Mouse (Mus musculus) intestine, embryonic 16.5 days (tissue): ENCODE measurements around the gene Ak2. TPM values are rescaled to one million over a fixed set of nuclear protein-coding genes. Genes with fewer than 3 reads are reported as not detected.

Experiments
- ATAC-seq: fragments of 200-750 bp; cut with Nextera tagmentation; 2 replicates; pipeline ENCODE4 v1.8.0; 2017; ENCODE audit warnings: moderate TSS enrichment, moderate library complexity
- H3K27ac ChIP-seq: fragments of 300-500 bp; sonication (generic); 2 replicates; pipeline ENCODE4 v1.5.1; 2014; ENCODE audit warnings: mild to moderate bottlenecking, low read length
- H3K27me3 ChIP-seq: fragments of 300-500 bp; sonication (generic); replicated peaks from 2 replicates; pipeline ENCODE4 v1.6.1; 2014; ENCODE audit warnings: low read length, control low read depth, mixed read lengths; ENCODE audit not compliant: control insufficient read depth, insufficient read depth
- H3K36me3 ChIP-seq: fragments of 300-500 bp; sonication (generic); 2 replicates; pipeline ENCODE4 v1.6.1; 2014; ENCODE audit warnings: low read length, control low read depth; ENCODE audit not compliant: control insufficient read depth, insufficient read depth
- H3K4me1 ChIP-seq: fragments of 300-500 bp; sonication (generic); 2 replicates; pipeline ENCODE4 v1.6.1; 2014; ENCODE audit warnings: low read length, control low read depth, mixed read lengths; ENCODE audit not compliant: control insufficient read depth, insufficient read depth
- H3K4me2 ChIP-seq: fragments of 300-500 bp; sonication (generic); 2 replicates; pipeline ENCODE4 v1.6.1; 2014; ENCODE audit warnings: low read depth, low read length, control low read depth
- H3K4me3 ChIP-seq: fragments of 300-500 bp; sonication (generic); 2 replicates; pipeline ENCODE4 v1.5.1; 2014; ENCODE audit warnings: mild to moderate bottlenecking, low read length
- H3K9ac ChIP-seq: fragments of 300-500 bp; sonication (generic); 2 replicates; pipeline ENCODE4 v1.6.1; 2014; ENCODE audit warnings: low read depth, low read length
- H3K9me3 ChIP-seq: fragments of 300-500 bp; sonication (generic); 2 replicates; pipeline ENCODE4 v1.6.1; 2016; ENCODE audit warnings: low read length, control low read depth; ENCODE audit not compliant: control insufficient read depth
- WGBS: fragments of 180-500 bp; shearing (Covaris S2); extraction: QIAGEN DNeasy Blood & Tissue Kit; methylation state at CpG from one replicate; pipeline ENCODE4 v1.1.7; 2014; 5-methylcytosine and 5-hydroxymethylcytosine counted together
- polyA plus RNA-seq: library from polyadenylated mRNA; unstranded; fragments of >200 nt; fragmentation: Nextera tagmentation; extraction: Ambion mirVana; gene quantifications from 2 replicates; pipeline ENCODE4 v1.2.1, GENCODE M21; 2015

Gene Ak2
- 343 and 356 TPM in 2 replicates for polyA plus RNA-seq

- Histone ChIP-seq H3K27me3 (no peaks in the 10 kb centered on the region), H3K27ac (peak within 1 kb of the TSS; percentile 67), H3K4me3 (no peak within 1 kb of the TSS), H3K4me1 (peaks cover 20% of the 10 kb centered on the region), H3K4me2 (peak within 1 kb of the TSS; percentile 26; the same call in 1 of the 2 replicates), H3K9ac (no peak within 1 kb of the TSS), H3K9me3 (no peaks in the 10 kb centered on the region), H3K36me3 (no peaks in the 10 kb centered on the region)
- no peak for ATAC-seq
- WGBS: 83% methylated on average over 9 of the region's 9 CpGs
Observed at GRCm38 (mm10) chr4:128991500-128992008, at the start of gene Ak2. TSS of gene Ak2 (plus strand) at chr4:128991958.

GRCm38 (mm10) chr4:128942346-128942745 is 49.4 kb upstream of the Ak2 start:
- no peak overlapping the region for H3K4me2 ChIP-seq
- H3K27me3 ChIP-seq: no peaks in the 10 kb centered on the region
- 55% methylated on average over 3 of the region's 3 CpGs for WGBS
- H3K4me1 ChIP-seq: 0 out of 2 replicates have a peak, but pooled peaks cover 2% of the 10 kb centered on the region
- no peak for ATAC-seq
- no peaks in the 10 kb centered on the region for H3K36me3 ChIP-seq
- H3K27ac ChIP-seq: no peak overlapping the region
- no peak overlapping the region for H3K4me3 ChIP-seq
- no peak overlapping the region for H3K9ac ChIP-seq
- no peaks in the 10 kb centered on the region for H3K9me3 ChIP-seq

GRCm38 (mm10) chr4:128946736-128947135 is 45.0 kb upstream of the Ak2 start:
- H3K4me2 ChIP-seq: no peak overlapping the region
- no peak overlapping the region for H3K4me3 ChIP-seq
- no peaks in the 10 kb centered on the region for H3K36me3 ChIP-seq
- no peaks in the 10 kb centered on the region for H3K9me3 ChIP-seq
- no peak overlapping the region for H3K27ac ChIP-seq
- H3K4me1 ChIP-seq: peaks cover 11% of the 10 kb centered on the region; the same call in 1 of the 2 replicates
- no peaks in the 10 kb centered on the region for H3K27me3 ChIP-seq
- H3K9ac ChIP-seq: no peak overlapping the region
- no peak for ATAC-seq
- WGBS: 83% methylated on average over 9 of the region's 9 CpGs

- no peak overlapping the region for H3K27ac ChIP-seq
- no peak overlapping the region for H3K9ac ChIP-seq
- no peaks in the 10 kb centered on the region for H3K27me3 ChIP-seq
- no peak for ATAC-seq
- H3K4me3 ChIP-seq: no peak overlapping the region
- H3K4me2 ChIP-seq: peak overlapping the region; percentile 39
- WGBS: 19% methylated on average over 18 of the region's 18 CpGs
- H3K4me1 ChIP-seq: peaks cover 11% of the 10 kb centered on the region; the same call in 1 of the 2 replicates
- no peaks in the 10 kb centered on the region for H3K36me3 ChIP-seq
- H3K9me3 ChIP-seq: no peaks in the 10 kb centered on the region
Observed at GRCm38 (mm10) chr4:128947326-128947933, 44.3 kb upstream of the Ak2 start.

GRCm38 (mm10) chr4:128948137-128948674 is 43.6 kb upstream of the Ak2 start:
- ATAC-seq: no peak
- H3K4me3 ChIP-seq: no peak overlapping the region
- H3K4me1 ChIP-seq: peaks cover 11% of the 10 kb centered on the region; the same call in 1 of the 2 replicates
- no peak overlapping the region for H3K4me2 ChIP-seq
- H3K36me3 ChIP-seq: no peaks in the 10 kb centered on the region
- 33% methylated on average over 6 of the region's 6 CpGs for WGBS
- no peaks in the 10 kb centered on the region for H3K27me3 ChIP-seq
- H3K9me3 ChIP-seq: no peaks in the 10 kb centered on the region
- no peak overlapping the region for H3K27ac ChIP-seq
- no peak overlapping the region for H3K9ac ChIP-seq

- peak; percentile 83 for ATAC-seq
- Histone ChIP-seq H3K4me3 (no peak overlapping the region), H3K36me3 (no peaks in the 10 kb centered on the region), H3K27ac (no peak overlapping the region), H3K9ac (no peak overlapping the region), H3K27me3 (no peaks in the 10 kb centered on the region), H3K9me3 (no peaks in the 10 kb centered on the region), H3K4me1 (peaks cover 11% of the 10 kb centered on the region; the same call in 1 of the 2 replicates), H3K4me2 (no peak overlapping the region)
- WGBS: 30% methylated on average over 15 of the region's 15 CpGs
Observed at GRCm38 (mm10) chr4:128949470-128950005, 42.2 kb upstream of the Ak2 start.

- no peak for ATAC-seq
Observed at GRCm38 (mm10) chr4:128950461-128950860, 41.3 kb upstream of the Ak2 start.

GRCm38 (mm10) chr4:128953851-128954250 is 37.9 kb upstream of the Ak2 start:
- H3K4me1 ChIP-seq: peaks cover 12% of the 10 kb centered on the region; the same call in 1 of the 2 replicates
- 82% methylated on average over 5 of the region's 5 CpGs for WGBS
- no peak overlapping the region for H3K27ac ChIP-seq
- H3K4me2 ChIP-seq: no peak overlapping the region
- no peaks in the 10 kb centered on the region for H3K36me3 ChIP-seq
- H3K4me3 ChIP-seq: no peak overlapping the region
- H3K27me3 ChIP-seq: no peaks in the 10 kb centered on the region
- H3K9me3 ChIP-seq: no peaks in the 10 kb centered on the region
- H3K9ac ChIP-seq: no peak overlapping the region
- ATAC-seq: no peak

More at GRCm38 (mm10) chr4:128950461-128950860, 41.3 kb upstream of the Ak2 start:
- H3K36me3 ChIP-seq: no peaks in the 10 kb centered on the region
- H3K27me3 ChIP-seq: no peaks in the 10 kb centered on the region
- H3K4me1 ChIP-seq: peaks cover 11% of the 10 kb centered on the region; the same call in 1 of the 2 replicates
- H3K27ac ChIP-seq: no peak overlapping the region
- H3K4me2 ChIP-seq: no peak overlapping the region
- no peaks in the 10 kb centered on the region for H3K9me3 ChIP-seq
- H3K9ac ChIP-seq: no peak overlapping the region
- 78% methylated on average over 5 of the region's 5 CpGs for WGBS
- H3K4me3 ChIP-seq: no peak overlapping the region

- Histone ChIP-seq H3K9ac (no peak overlapping the region), H3K27ac (no peak overlapping the region), H3K27me3 (no peaks in the 10 kb centered on the region), H3K36me3 (no peaks in the 10 kb centered on the region), H3K9me3 (no peaks in the 10 kb centered on the region), H3K4me1 (peaks cover 16% of the 10 kb centered on the region), H3K4me3 (no peak overlapping the region), H3K4me2 (no peak overlapping the region)
- WGBS: 41% methylated on average over 11 of the region's 11 CpGs
- peak; percentile 38; the same call in 1 of the 2 replicates for ATAC-seq
Observed at GRCm38 (mm10) chr4:128957155-128957911, 34.4 kb upstream of the Ak2 start.
